Mouse (Mus musculus) G1E-ER4 (cell line): Measurements from ENCODE around the gene Myo1c. TPM values are rescaled to one million over a fixed set of nuclear protein-coding genes. Genes with fewer than 3 reads are reported as not detected.

Experiments used
- GATA1 ChIP-seq: IDR thresholded peaks from one replicate; pipeline ENCODE4 v1.8.0; 2012; ENCODE audit warnings: low read length, inconsistent platforms
- polyA plus RNA-seq: library from polyadenylated mRNA; stranded (reverse); fragments of >175 nt; gene quantifications from 2 replicates; pipeline ENCODE4 v1.2.3, GENCODE M21; 2012

The Myo1c gene
- polyA plus RNA-seq, 1 experiment, result 32.6 TPM

GRCm38 (mm10) chr11:75634801-75635200, 15.5 kb upstream of the Myo1c start:
- TF ChIP-seq GATA1, result no peak

- TF ChIP-seq GATA1, result no peak
Measured at GRCm38 (mm10) chr11:75635315-75635714, 15.0 kb upstream of the Myo1c start.

- TF ChIP-seq GATA1, result no peak
Measured at GRCm38 (mm10) chr11:75643323-75643722, 7.0 kb upstream of the Myo1c start.

GRCm38 (mm10) chr11:75644684-75645083, 5.6 kb upstream of the Myo1c start:
- no peak for TF ChIP-seq GATA1

- no peak for TF ChIP-seq GATA1
Measured at GRCm38 (mm10) chr11:75647681-75648211, 2.6 kb upstream of the Myo1c start.

- TF ChIP-seq GATA1, result no peak
Measured at GRCm38 (mm10) chr11:75649155-75649561, 1.1 kb upstream of the Myo1c start.

GRCm38 (mm10) chr11:75650958-75651425, 688 bp downstream of the Myo1c start:
- TF ChIP-seq GATA1, result no peak

- TF ChIP-seq GATA1, result no peak
Measured at GRCm38 (mm10) chr11:75651426-75652221, 1.3 kb downstream of the Myo1c start.

GRCm38 (mm10) chr11:75652222-75652941, 2.1 kb downstream of the Myo1c start:
- TF ChIP-seq GATA1, result no peak

GRCm38 (mm10) chr11:75652942-75653684, 2.8 kb downstream of the Myo1c start:
- TF ChIP-seq GATA1, result no peak

- no peak for TF ChIP-seq GATA1
Measured at GRCm38 (mm10) chr11:75653781-75654470, 3.6 kb downstream of the Myo1c start.

- no peak for TF ChIP-seq GATA1
Measured at GRCm38 (mm10) chr11:75654471-75655390, 4.4 kb downstream of the Myo1c start.

GRCm38 (mm10) chr11:75655621-75656545, 5.6 kb downstream of the Myo1c start:
- TF ChIP-seq GATA1, result no peak
